Mouse (Mus musculus) neural tube, embryonic 13.5 days (tissue): ENCODE measurements around the gene Ybx3. TPM values are rescaled to one million over a fixed set of nuclear protein-coding genes. Genes with fewer than 3 reads are reported as not detected.

Experiments used
- polyA plus RNA-seq: library from polyadenylated mRNA; unstranded; fragments of >200 nt; fragmentation: Nextera tagmentation; extraction: Ambion mirVana; gene quantifications from 2 replicates; pipeline ENCODE4 v1.2.1, GENCODE M21; 2015

Ybx3 gene
- polyA plus RNA-seq, 1 experiment from 2014 or later = 19.8 TPM

Other genes starting within 250 kb of the Ybx3 start
- 0.11 TPM in 1 of 2 replicates, not detected in the other for gene Klra2, start 141.1 kb downstream of the Ybx3 start, polyA plus RNA-seq
- gene Magohb, start 95.2 kb downstream of the Ybx3 start, polyA plus RNA-seq = 46.0 and 51.4 TPM in 2 replicates
- gene Styk1, start 34.9 kb downstream of the Ybx3 start, polyA plus RNA-seq = 1.4 and 1.9 TPM in 2 replicates
- not detected in 2 replicates for gene 5430401F13Rik, start 97.9 kb upstream of the Ybx3 start, polyA plus RNA-seq
- not detected in 2 replicates for gene Gm6619, start 97.9 kb upstream of the Ybx3 start, polyA plus RNA-seq
- not detected in 2 replicates for gene Tas2r130, start 242.4 kb upstream of the Ybx3 start, polyA plus RNA-seq